Mouse (Mus musculus): ENCODE data around the gene Ankrd13d.

- TF ChIP-seq ETS1 (conservative IDR thresholded peaks at IDR 0.05; ENCODE audit: low read depth, low read length) (no peak), CTCF (conservative IDR thresholded peaks at IDR 0.05 in 1 of 2, IDR thresholded peaks at IDR 0.05 in 1 of 2; ENCODE audit: low read depth in 2 of 2, low read length in 2 of 2) (no peak), CHD2 (IDR thresholded peaks at IDR 0.05; ENCODE audit: low read length) (no peak), POLR2A (IDR thresholded peaks at IDR 0.05; ENCODE audit: low read depth, low read length) (no peak), MAFK (IDR thresholded peaks at IDR 0.05; ENCODE audit: insufficient replicate concordance, low read length) (no peak), TCF12 (IDR thresholded peaks at IDR 0.05; ENCODE audit: low read depth, low read length) (no peak), POLR2AphosphoS2 (IDR thresholded peaks at IDR 0.05; ENCODE audit: low read depth, low read length) (no peak), EP300 (IDR thresholded peaks at IDR 0.05; ENCODE audit: low read length) (no peak), CHD1 (IDR thresholded peaks at IDR 0.05; ENCODE audit: low read depth, low read length) (no peak), RAD21 (IDR thresholded peaks at IDR 0.05; ENCODE audit: low read depth, low read length) (no peak), ZKSCAN1 (IDR thresholded peaks at IDR 0.05; ENCODE audit: borderline replicate concordance, low read depth, low read length) (no peak), KAT2A (IDR thresholded peaks at IDR 0.05; ENCODE audit: insufficient replicate concordance, low read length) (no peak), SIN3A (IDR thresholded peaks at IDR 0.05; ENCODE audit: low read length) (no peak)
These were observed 26.4 kb upstream of the Ankrd13d start for GRCm38 (mm10) chr19:4309302-4309701.
